Mouse (Mus musculus) activated CD4-positive, CD25-positive, alpha-beta regulatory T cell, adult 9 weeks (primary cell): Measurements from ENCODE around the gene Ncln. TPM values are rescaled to one million over a fixed set of nuclear protein-coding genes. Genes with fewer than 3 reads are reported as not detected.

Source experiments
- polyA plus RNA-seq: library from polyadenylated mRNA; unstranded; fragments of 100-300 nt; shearing (Covaris generic); gene quantifications from one replicate; pipeline ENCODE4 v1.2.1, GENCODE M21; 2017

Ncln gene
- 145 TPM for polyA plus RNA-seq

GRCm38 (mm10) chr10:81496264-81496901 lies at the start of gene Ncln:
Ncln (minus strand) TSS chr10:81496392.

GRCm38 (mm10) chr10:81545161-81545747 lies 49.1 kb upstream of the Ncln start, which contains the start of gene Gna11:
Gna11 (minus strand) TSS chr10:81545190.

GRCm38 (mm10) chr10:81524051-81524605 lies 27.9 kb upstream of the Ncln start, which contains the start of gene Gna15:
Gna15 (minus strand) TSS chr10:81524225.

GRCm38 (mm10) chr10:81500032-81500431 lies 3.8 kb upstream of the Ncln start, which contains the start of gene S1pr4:
S1pr4 (minus strand) TSS chr10:81500132.

GRCm38 (mm10) chr10:81482533-81482889 lies 13.7 kb downstream of the Ncln start, which contains the start of gene Celf5:
Celf5 (minus strand) TSS chr10:81482709.

GRCm38 (mm10) chr10:81455181-81455895 lies 40.9 kb downstream of the Ncln start, which contains the start of gene Nfic:
Nfic (minus strand) TSS chr10:81455635.

Other genes starting within 250 kb of the Ncln start
- gene Matk, start 243.5 kb downstream of the Ncln start, polyA plus RNA-seq, result 128 TPM
- 129 TPM for gene Mrpl54, start 229.5 kb downstream of the Ncln start, polyA plus RNA-seq
- gene Apba3, start 229.4 kb downstream of the Ncln start, polyA plus RNA-seq, result 62.8 TPM
- 18.0 TPM for gene Tjp3, start 204.8 kb downstream of the Ncln start, polyA plus RNA-seq
- 42.0 TPM for gene Pip5k1c, start 203.4 kb downstream of the Ncln start, polyA plus RNA-seq
- gene Cactin, start 175.3 kb downstream of the Ncln start, polyA plus RNA-seq, result 25.4 TPM
- gene Tbxa2r, start 167.7 kb downstream of the Ncln start, polyA plus RNA-seq, result 55.0 TPM
- gene Gipc3, start 153.1 kb downstream of the Ncln start, polyA plus RNA-seq, result 0.18 TPM
- gene Hmg20b, start 145.9 kb downstream of the Ncln start, polyA plus RNA-seq, result 29.3 TPM
- 1.7 TPM for gene Mfsd12, start 138.9 kb downstream of the Ncln start, polyA plus RNA-seq
- gene 4930404N11Rik, start 130.6 kb downstream of the Ncln start, polyA plus RNA-seq, result 0.56 TPM
- 22.3 TPM for gene Fzr1, start 117.9 kb downstream of the Ncln start, polyA plus RNA-seq
- gene Dohh, start 112.0 kb downstream of the Ncln start, polyA plus RNA-seq, result 40.6 TPM
- gene Gm48551, start 111.9 kb downstream of the Ncln start, polyA plus RNA-seq, result 2.3 TPM
- gene Gm48552, start 107.4 kb downstream of the Ncln start, polyA plus RNA-seq, result 2.6 TPM
- gene Smim24, start 103.3 kb downstream of the Ncln start, polyA plus RNA-seq, result 13.0 TPM
- 19.9 TPM for gene Nfic, start 40.8 kb downstream of the Ncln start, polyA plus RNA-seq
- 0.35 TPM for gene Celf5, start 13.7 kb downstream of the Ncln start, polyA plus RNA-seq
- gene S1pr4, start 3.7 kb upstream of the Ncln start, polyA plus RNA-seq, result 85.6 TPM
- gene Gna15, start 27.8 kb upstream of the Ncln start, polyA plus RNA-seq, result 40.0 TPM
- gene Gna11, start 48.8 kb upstream of the Ncln start, polyA plus RNA-seq, result 6.5 TPM
- 154 TPM for gene Aes, start 63.1 kb upstream of the Ncln start, polyA plus RNA-seq
- 2.7 TPM for gene Tle2, start 78.2 kb upstream of the Ncln start, polyA plus RNA-seq
- gene Tle6, start 104.7 kb upstream of the Ncln start, polyA plus RNA-seq, result 1.1 TPM
- gene BC025920, start 109.9 kb upstream of the Ncln start, polyA plus RNA-seq, result 2.1 TPM
- 23.6 TPM for gene Sirt6, start 131.4 kb upstream of the Ncln start, polyA plus RNA-seq
- 2.4 TPM for gene Ankrd24, start 132.1 kb upstream of the Ncln start, polyA plus RNA-seq
- 10.4 TPM for gene Gm10778, start 152.7 kb upstream of the Ncln start, polyA plus RNA-seq
- 21.2 TPM for gene Zfp433, start 208.4 kb upstream of the Ncln start, polyA plus RNA-seq